Mouse (Mus musculus): ENCODE measurements at regions not wholly inside any gene's neighbourhood (a gene's known extent, or its start where the extent isn't known, plus 50 kb on each side); places are given as distances from the start of the nearest gene placed in this dataset.

GRCm38 (mm10) chr9:12973022-12973421 is 272.6 kb downstream of the Jrkl start:
- TF ChIP-seq POLR2A (IDR thresholded peaks at IDR 0.05; ENCODE audit: control insufficient read depth, low read depth, low read length), result no peak
- TF ChIP-seq CTCF (IDR thresholded peaks at IDR 0.05; ENCODE audit: control insufficient read depth, insufficient read depth, insufficient replicate concordance, low read depth, low read length), result no peak
